Mouse (Mus musculus) neural tube, embryonic 13.5 days (tissue): ENCODE measurements around the gene Kcnh1. TPM values are rescaled to one million over a fixed set of nuclear protein-coding genes. Genes with fewer than 3 reads are reported as not detected.

ENCODE experiments used
- ATAC-seq: fragments of 200-750 bp; cut with Nextera tagmentation; 2 replicates; pipeline ENCODE4 v1.8.0; 2017; ENCODE audit warnings: low read depth, mild to moderate bottlenecking, moderate TSS enrichment, moderate library complexity
- H3K27ac ChIP-seq: fragments of 300-500 bp; sonication (generic); replicated peaks from 2 replicates; pipeline ENCODE4 v1.5.1; 2015; ENCODE audit warnings: moderate library complexity, mild to moderate bottlenecking, inconsistent platforms
- H3K27me3 ChIP-seq: fragments of 300-500 bp; sonication (generic); 2 replicates; pipeline ENCODE4 v1.6.1; 2015; ENCODE audit warnings: mild to moderate bottlenecking, inconsistent platforms
- H3K36me3 ChIP-seq: fragments of 300-500 bp; sonication (generic); 2 replicates; pipeline ENCODE4 v1.6.1; 2015; ENCODE audit warnings: mild to moderate bottlenecking, inconsistent platforms
- H3K4me1 ChIP-seq: fragments of 300-500 bp; sonication (generic); replicated peaks from 2 replicates; pipeline ENCODE4 v1.6.1; 2015; ENCODE audit warnings: inconsistent platforms
- H3K4me2 ChIP-seq: fragments of 300-500 bp; sonication (generic); 2 replicates; pipeline ENCODE4 v1.6.1; 2015; ENCODE audit warnings: inconsistent platforms, mild to moderate bottlenecking, moderate library complexity
- H3K4me3 ChIP-seq: fragments of 300-500 bp; sonication (generic); 2 replicates; pipeline ENCODE4 v1.5.1; 2015; ENCODE audit warnings: mild to moderate bottlenecking, inconsistent platforms
- H3K9ac ChIP-seq: fragments of 300-500 bp; sonication (generic); 2 replicates; pipeline ENCODE4 v1.6.1; 2015; ENCODE audit warnings: moderate library complexity, mild to moderate bottlenecking, inconsistent platforms
- H3K9me3 ChIP-seq: fragments of 300-500 bp; sonication (generic); 2 replicates; pipeline ENCODE4 v1.6.1; 2016; ENCODE audit warnings: inconsistent platforms
- WGBS: fragments of 180-500 bp; shearing (Covaris S2); methylation state at CpG from one replicate; pipeline ENCODE4 v1.1.7; 2015; 5-methylcytosine and 5-hydroxymethylcytosine counted together
- polyA plus RNA-seq: library from polyadenylated mRNA; unstranded; fragments of >200 nt; fragmentation: Nextera tagmentation; extraction: Ambion mirVana; gene quantifications from 2 replicates; pipeline ENCODE4 v1.2.1, GENCODE M21; 2015

Kcnh1 gene
- polyA plus RNA-seq, 1 experiment from 2014 or later = 3.9 TPM

DNA sequence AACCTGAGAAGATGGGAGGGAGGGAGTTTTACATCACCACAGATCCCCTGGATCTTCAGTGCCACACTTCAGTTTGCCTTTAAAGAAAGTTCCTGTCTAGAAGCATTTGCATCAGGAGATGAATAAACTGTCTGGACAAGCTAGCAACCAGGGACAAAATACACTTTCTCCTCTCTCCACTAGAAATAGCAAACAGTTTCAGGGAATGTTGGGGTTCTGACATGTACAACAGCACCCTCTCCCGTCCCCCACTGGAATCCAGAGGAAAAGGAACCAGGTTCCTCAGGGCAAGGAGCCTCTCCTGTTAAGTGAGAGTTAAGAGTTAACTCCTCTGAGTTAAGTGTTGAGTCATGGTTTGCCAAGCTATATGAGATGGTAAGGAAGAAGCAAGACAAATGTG lies 356.3 kb downstream of the Kcnh1 start:
- Histone ChIP-seq H3K4me1 (peaks cover 16% of the 10 kb centered on the region), H3K27ac (no peak overlapping the region), H3K9ac (no peak overlapping the region), H3K4me2 (no peak overlapping the region), H3K27me3 (no peaks in the 10 kb centered on the region), H3K4me3 (no peak overlapping the region), H3K36me3 (no peaks in the 10 kb centered on the region), H3K9me3 (no peaks in the 10 kb centered on the region)
- 29% methylated on average over 1 of the region's 1 CpGs for WGBS
- ATAC-seq = no peak

DNA sequence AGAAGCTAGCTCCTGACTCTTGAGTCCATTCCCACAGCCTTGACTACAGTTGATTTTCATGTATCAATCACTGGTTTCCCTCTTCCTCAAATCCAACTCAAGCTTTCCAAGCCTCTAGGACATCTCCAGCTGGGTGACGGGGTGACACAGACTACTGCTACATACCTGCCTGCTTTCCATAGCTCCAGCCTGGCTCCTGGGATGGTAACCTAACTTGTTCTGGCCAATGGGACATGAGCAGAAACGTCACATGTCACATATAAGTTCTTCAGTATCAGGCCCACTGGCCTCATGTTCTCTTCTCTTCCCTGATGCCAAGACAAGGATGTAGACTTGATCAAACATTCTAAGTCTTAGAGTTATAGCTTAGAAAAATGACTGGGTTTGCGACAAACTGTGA lies 360.0 kb downstream of the Kcnh1 start:
- Histone ChIP-seq H3K36me3 (no peaks in the 10 kb centered on the region), H3K9me3 (no peaks in the 10 kb centered on the region), H3K4me1 (no peaks in the 10 kb centered on the region), H3K4me3 (no peak overlapping the region), H3K27me3 (no peaks in the 10 kb centered on the region), H3K9ac (no peak overlapping the region), H3K27ac (no peak overlapping the region), H3K4me2 (no peak overlapping the region)
- ATAC-seq = no peak
- whole genome bisulfite sequencing = 89% methylated on average over 3 of the region's 3 CpGs

DNA sequence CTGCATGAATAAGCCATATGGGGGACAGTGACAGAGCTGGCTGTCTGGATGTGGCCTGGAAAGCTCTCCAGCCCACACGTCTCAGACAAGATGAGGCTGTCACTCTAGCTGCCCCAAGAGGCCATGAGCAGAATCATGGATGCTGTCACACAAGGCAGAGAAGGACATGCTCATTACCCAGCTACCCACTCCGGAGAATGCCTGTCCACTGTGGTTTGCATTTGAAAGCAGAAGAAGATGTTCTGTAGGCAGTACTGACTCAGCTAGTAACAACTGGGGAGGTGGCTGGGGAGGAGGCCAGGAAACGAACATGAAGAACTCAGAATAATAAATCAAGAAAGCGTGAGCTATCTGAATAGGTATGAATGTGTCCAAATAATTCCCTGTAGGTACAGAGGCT lies 364.9 kb downstream of the Kcnh1 start:
- no peaks in the 10 kb centered on the region for H3K36me3 ChIP-seq
- H3K9me3 ChIP-seq = no peaks in the 10 kb centered on the region
- ATAC-seq = no peak
- 51% methylated on average over 4 of the region's 4 CpGs for WGBS
- H3K9ac ChIP-seq = no peak overlapping the region
- H3K4me3 ChIP-seq = no peak overlapping the region
- H3K4me1 ChIP-seq = peaks cover 10% of the 10 kb centered on the region; the same call in 1 of the 2 replicates
- no peak overlapping the region for H3K27ac ChIP-seq
- no peaks in the 10 kb centered on the region for H3K27me3 ChIP-seq
- H3K4me2 ChIP-seq = no peak overlapping the region

DNA sequence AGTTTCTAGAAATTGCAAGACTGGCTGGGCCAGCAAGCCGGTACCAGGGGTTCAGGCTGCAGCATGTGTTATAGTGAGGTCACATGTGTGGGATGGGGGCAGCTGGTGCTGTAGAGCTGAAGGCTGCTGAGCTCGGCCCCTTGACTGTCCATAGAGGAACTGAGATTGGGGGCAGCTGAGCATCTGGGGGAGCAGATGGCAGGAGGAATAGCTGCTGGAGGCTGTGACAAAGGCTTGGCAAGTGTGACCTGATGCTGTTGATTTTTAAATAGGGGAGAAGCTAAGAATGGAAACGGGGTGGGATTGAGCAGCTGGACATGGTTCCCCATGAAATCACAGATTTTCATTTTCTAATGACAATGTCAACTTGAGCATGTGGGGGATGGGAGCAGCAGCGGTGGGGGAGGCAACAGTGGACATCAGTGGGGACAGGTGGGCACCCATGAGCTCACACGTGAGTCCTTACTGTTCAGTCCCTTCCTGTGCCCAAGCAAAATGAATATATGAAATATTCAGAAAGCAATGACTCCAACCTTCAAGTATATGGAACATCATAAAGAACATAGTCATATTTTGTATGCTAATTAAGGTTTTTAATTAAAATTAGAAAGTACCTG lies 367.5 kb downstream of the Kcnh1 start:
- Histone ChIP-seq H3K4me1 (peaks cover 10% of the 10 kb centered on the region; the same call in 1 of the 2 replicates), H3K27me3 (no peaks in the 10 kb centered on the region), H3K4me2 (no peak overlapping the region), H3K27ac (no peak overlapping the region), H3K4me3 (no peak overlapping the region), H3K9me3 (no peaks in the 10 kb centered on the region), H3K9ac (no peak overlapping the region), H3K36me3 (no peaks in the 10 kb centered on the region)
- 36% methylated on average over 5 of the region's 5 CpGs for WGBS
- no peak for ATAC-seq

DNA sequence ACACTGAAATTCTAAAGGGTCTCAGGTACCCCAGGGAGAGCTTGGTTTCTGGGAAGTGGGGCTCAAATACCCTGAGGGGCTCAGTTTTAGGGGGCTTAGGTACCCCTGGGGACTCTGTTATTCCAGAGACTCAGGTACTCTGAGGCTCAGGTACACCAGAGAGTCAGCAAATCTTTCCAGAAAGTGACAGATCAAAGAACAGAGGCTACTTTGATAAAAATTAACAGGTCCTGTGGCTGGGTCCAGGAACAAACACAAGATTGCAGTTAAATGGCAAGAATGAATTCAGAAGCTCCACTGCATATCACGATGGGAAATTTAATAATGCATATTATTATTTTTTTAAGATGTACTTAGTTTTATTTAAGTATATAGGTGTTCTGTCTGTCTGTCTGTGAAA lies 368.8 kb downstream of the Kcnh1 start:
- H3K9ac ChIP-seq = no peak overlapping the region
- WGBS = 87% methylated on average over 1 of the region's 1 CpGs
- peaks cover 10% of the 10 kb centered on the region; the same call in 1 of the 2 replicates for H3K4me1 ChIP-seq
- ATAC-seq = no peak
- no peak overlapping the region for H3K4me2 ChIP-seq
- no peaks in the 10 kb centered on the region for H3K36me3 ChIP-seq
- no peaks in the 10 kb centered on the region for H3K27me3 ChIP-seq
- no peak overlapping the region for H3K27ac ChIP-seq
- H3K4me3 ChIP-seq = no peak overlapping the region
- H3K9me3 ChIP-seq = no peaks in the 10 kb centered on the region

Other genes with a start within 250 kb of the Kcnh1 start
- gene Rd3, start 213.4 kb upstream of the Kcnh1 start, polyA plus RNA-seq = 12.4 and 16.1 TPM in 2 replicates
- gene Traf5, start 98.2 kb upstream of the Kcnh1 start, polyA plus RNA-seq = 2.4 and 4.4 TPM in 2 replicates
- gene Rcor3, start 52.7 kb upstream of the Kcnh1 start, polyA plus RNA-seq = 32.3 and 35.7 TPM in 2 replicates